Mouse (Mus musculus) ES-E14 (cell line): ENCODE data around the gene Tnfrsf21.

Experiments used
- CHD2 ChIP-seq: IDR thresholded peaks from 2 replicates; pipeline ENCODE4 v1.6.1; 2014; ENCODE audit warnings: mild to moderate bottlenecking, low read depth, low read length, inconsistent platforms
- MAFK ChIP-seq: IDR thresholded peaks from 2 replicates; pipeline ENCODE4 v1.6.1; 2014; ENCODE audit warnings: mild to moderate bottlenecking, low read depth, low read length, inconsistent platforms; ENCODE audit not compliant: insufficient read depth

DNA sequence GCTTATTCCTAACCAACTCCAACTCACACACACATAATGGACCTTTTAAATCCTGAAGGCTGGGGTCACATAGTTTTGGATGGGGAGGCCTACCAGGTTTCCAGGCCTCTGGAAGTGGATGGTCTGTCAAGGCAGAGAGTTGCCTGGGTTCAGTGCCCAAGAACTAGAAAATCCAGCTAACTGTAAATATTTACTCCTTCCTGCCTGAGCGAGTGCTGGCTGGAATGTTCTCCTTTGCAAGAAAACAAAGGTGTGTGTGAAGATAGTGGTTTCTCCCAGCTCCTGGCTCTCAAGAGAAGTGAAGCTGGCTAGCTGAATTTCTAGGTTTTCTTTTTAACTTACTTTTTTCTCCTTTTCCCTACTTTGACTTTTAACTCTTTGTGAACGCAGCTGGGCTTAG, 54.6 kb downstream of the Tnfrsf21 start:
- TF ChIP-seq MAFK (no peak), CHD2 (no peak)
